Mouse (Mus musculus) kidney, postnatal 25 days (tissue): ENCODE measurements around the gene Dbil5.
A peak's percentile ranks its signal among the peaks of the same experiment; 100 is the strongest.
"Not testable (repeated sequence)": the region's sequence is repeated elsewhere in the genome, so short reads cannot be mapped to it uniquely, and the experiment has no call there.

ENCODE experiments used
- DNase-seq, 2 experiments: peaks; one replicate each; pipeline ENCODE4 v3.0.0; 2021; ENCODE audit warnings: mixed read lengths in 2 of 2

The Dbil5 gene

GRCm38 (mm10) chr11:76217390-76217800 lies at the start of gene Dbil5, which contains the start of gene Gemin4:
Dbil5 (plus strand) TSS chr11:76217608.
Gemin4 (minus strand) TSS chr11:76217664.
- peak; percentile 98 for DNase-seq

- peak; percentile 86 to 88 for DNase-seq
Observed at GRCm38 (mm10) chr11:76168976-76169375, 48.4 kb upstream of the Dbil5 start.

GRCm38 (mm10) chr11:76170207-76170606 lies 47.2 kb upstream of the Dbil5 start:
- DNase-seq, result no peak

- peak; percentile 42 to 70 for DNase-seq
Observed at GRCm38 (mm10) chr11:76178726-76179494, 38.5 kb upstream of the Dbil5 start.

- DNase-seq, result peak; percentile 95 to 96
Observed at GRCm38 (mm10) chr11:76179495-76180145, 37.8 kb upstream of the Dbil5 start, which contains the start of the genes Vps53 and Fam57a. Vps53 (minus strand) TSS chr11:76179647. Fam57a (plus strand) TSS chr11:76179671.

GRCm38 (mm10) chr11:76180146-76180540 lies 37.3 kb upstream of the Dbil5 start:
- no peak for DNase-seq

- DNase-seq, result no peak
Observed at GRCm38 (mm10) chr11:76183745-76184144, 33.7 kb upstream of the Dbil5 start.

- no peak for DNase-seq
Observed at GRCm38 (mm10) chr11:76186908-76187307, 30.5 kb upstream of the Dbil5 start.

GRCm38 (mm10) chr11:76196275-76196976 lies 21.0 kb upstream of the Dbil5 start:
- no peak for DNase-seq

GRCm38 (mm10) chr11:76196977-76197469 lies 20.4 kb upstream of the Dbil5 start:
- DNase-seq, result no peak

- DNase-seq, result peak; percentile 87 to 93
Observed at GRCm38 (mm10) chr11:76201761-76202674, 15.4 kb upstream of the Dbil5 start.

- DNase-seq, result no peak
Observed at GRCm38 (mm10) chr11:76206793-76207192, 10.6 kb upstream of the Dbil5 start.

GRCm38 (mm10) chr11:76210228-76210985 lies 7.0 kb upstream of the Dbil5 start:
- no peak for DNase-seq

- DNase-seq, result not testable (repeated sequence)
Observed at GRCm38 (mm10) chr11:76211595-76211994, 5.8 kb upstream of the Dbil5 start.

GRCm38 (mm10) chr11:76213841-76214240 lies 3.6 kb upstream of the Dbil5 start:
- no peak for DNase-seq

GRCm38 (mm10) chr11:76215011-76215410 lies 2.4 kb upstream of the Dbil5 start:
- no peak for DNase-seq

GRCm38 (mm10) chr11:76216049-76216540 lies 1.3 kb upstream of the Dbil5 start:
- DNase-seq, result no peak

GRCm38 (mm10) chr11:76216681-76217389 lies 573 bp upstream of the Dbil5 start:
- peak; percentile 72 to 76 for DNase-seq

- no peak for DNase-seq
Observed at GRCm38 (mm10) chr11:76224631-76225030, 7.2 kb downstream of the Dbil5 start.

GRCm38 (mm10) chr11:76225051-76225450 lies 7.6 kb downstream of the Dbil5 start:
- no peak for DNase-seq
